Mouse (Mus musculus) embryonic fibroblast, embryonic 13.5 days (primary cell): Measurements from ENCODE around the gene Zer1. TPM values are rescaled to one million over a fixed set of nuclear protein-coding genes. Genes with fewer than 3 reads are reported as not detected.
"Not testable (repeated sequence)": the region's sequence is repeated elsewhere in the genome, so short reads cannot be mapped to it uniquely, and the experiment has no call there.

Source experiments
- H3K27ac ChIP-seq: 2 replicates; pipeline ENCODE4 v1.5.1; 2012; ENCODE audit warnings: low read length, control low read depth, inconsistent platforms; ENCODE audit not compliant: insufficient read depth
- H3K4me1 ChIP-seq: 2 replicates; pipeline ENCODE4 v1.6.1; 2011; ENCODE audit warnings: low read length; ENCODE audit not compliant: control insufficient read depth, insufficient read depth
- H3K4me3 ChIP-seq: 2 replicates; pipeline ENCODE4 v1.5.1; 2011; ENCODE audit warnings: mild to moderate bottlenecking, control low read depth, low read length; ENCODE audit not compliant: insufficient read depth
- CTCF ChIP-seq: IDR thresholded peaks from 2 replicates; pipeline ENCODE4 v1.5.1; 2011; ENCODE audit warnings: mild to moderate bottlenecking, control low read depth, low read length, moderate library complexity, borderline replicate concordance; ENCODE audit not compliant: insufficient read depth
- POLR2A ChIP-seq: IDR thresholded peaks from 2 replicates; pipeline ENCODE4 v1.6.1; 2011; ENCODE audit warnings: low read depth, mild to moderate bottlenecking, control low read depth, low read length, moderate library complexity
- polyA plus RNA-seq: library from polyadenylated mRNA; stranded (reverse); fragments of >200 nt; gene quantifications from 2 replicates; pipeline ENCODE4 v1.2.4, GENCODE M21; 2011; ENCODE audit warnings: low read depth; ENCODE audit not compliant: missing spikeins, insufficient read length

The Zer1 gene
- polyA plus RNA-seq, 1 experiment = 21.4 TPM

DNA sequence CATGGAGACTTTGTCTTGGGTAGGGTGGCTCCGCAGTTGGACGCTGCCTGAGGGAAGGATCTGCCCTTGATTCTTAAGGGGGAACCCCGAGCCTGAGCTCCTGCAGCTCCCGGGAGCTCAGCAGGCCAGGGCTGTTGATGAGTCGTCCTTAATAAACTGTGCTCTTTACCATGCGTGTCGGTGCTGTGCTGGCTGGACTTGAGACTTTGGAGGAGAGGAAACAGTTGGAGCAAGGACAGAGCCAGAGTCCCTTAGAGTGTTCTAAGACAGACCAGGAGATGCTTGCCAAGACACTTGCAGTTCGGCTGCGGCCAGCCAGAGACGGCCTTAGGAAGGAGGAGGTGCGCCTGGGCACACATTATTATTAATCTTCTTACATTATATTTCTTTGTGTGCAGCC, 27.5 kb upstream of the Zer1 start:
- TF ChIP-seq CTCF (no peak), POLR2A (no peak)
- Histone ChIP-seq H3K4me1 (no peaks in the 10 kb centered on the region), H3K4me3 (no peak overlapping the region), H3K27ac (no peak overlapping the region)

GRCm38 (mm10) chr2:30147466-30147865, 23.1 kb upstream of the Zer1 start:
- H3K27ac ChIP-seq = no peak overlapping the region
- H3K4me1 ChIP-seq = no peaks in the 10 kb centered on the region
- no peak for TF ChIP-seq POLR2A
- no peak for TF ChIP-seq CTCF
- no peak overlapping the region for H3K4me3 ChIP-seq

DNA sequence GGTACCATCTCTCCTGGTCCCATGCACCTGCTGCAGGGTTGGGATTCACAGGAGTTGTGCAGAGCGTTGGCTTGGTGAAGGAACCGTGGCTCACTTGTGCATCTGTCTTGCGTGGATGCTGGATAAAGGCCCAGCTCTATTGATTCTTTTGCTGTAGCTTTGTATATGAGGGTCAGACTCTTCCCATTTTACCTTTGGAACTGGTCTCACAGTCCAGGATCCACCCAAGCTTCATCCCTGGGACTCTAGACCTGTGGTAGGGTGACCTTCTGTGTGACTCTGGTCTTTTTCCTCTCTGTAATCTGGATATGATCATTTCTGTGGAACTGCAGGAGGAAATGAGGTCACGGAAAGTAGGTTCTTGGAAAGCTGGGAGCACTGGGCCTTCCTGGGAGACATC, 20.1 kb upstream of the Zer1 start:
- H3K4me3 ChIP-seq = no peak overlapping the region
- TF ChIP-seq CTCF = no peak
- TF ChIP-seq POLR2A = no peak

DNA sequence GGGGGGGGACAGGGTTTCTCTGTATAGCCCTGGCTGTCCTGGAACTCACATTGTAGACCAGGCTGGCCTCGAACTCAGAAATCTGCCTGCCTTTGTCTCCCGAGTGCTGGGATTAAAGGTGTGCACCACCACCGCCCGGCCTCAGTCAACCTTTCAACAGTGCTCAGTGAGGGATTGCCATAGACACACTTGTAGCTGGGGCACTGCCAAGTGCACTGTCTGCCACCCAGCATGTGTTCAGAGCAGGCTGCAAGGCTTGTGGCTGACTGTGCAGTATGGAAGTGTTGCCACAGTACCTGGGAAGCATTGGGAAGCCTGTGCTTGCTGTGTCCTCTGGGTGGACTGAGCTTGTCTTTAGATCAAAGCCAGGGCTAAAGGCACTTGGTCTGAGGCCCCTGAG, 15.6 kb upstream of the Zer1 start:
- not testable (repeated sequence) for H3K27ac ChIP-seq, H3K4me1 ChIP-seq, H3K4me3 ChIP-seq

More for the DNA sequence above, 20.1 kb upstream of the Zer1 start:
- no peaks in the 10 kb centered on the region for H3K4me1 ChIP-seq
- H3K27ac ChIP-seq = no peak overlapping the region

DNA sequence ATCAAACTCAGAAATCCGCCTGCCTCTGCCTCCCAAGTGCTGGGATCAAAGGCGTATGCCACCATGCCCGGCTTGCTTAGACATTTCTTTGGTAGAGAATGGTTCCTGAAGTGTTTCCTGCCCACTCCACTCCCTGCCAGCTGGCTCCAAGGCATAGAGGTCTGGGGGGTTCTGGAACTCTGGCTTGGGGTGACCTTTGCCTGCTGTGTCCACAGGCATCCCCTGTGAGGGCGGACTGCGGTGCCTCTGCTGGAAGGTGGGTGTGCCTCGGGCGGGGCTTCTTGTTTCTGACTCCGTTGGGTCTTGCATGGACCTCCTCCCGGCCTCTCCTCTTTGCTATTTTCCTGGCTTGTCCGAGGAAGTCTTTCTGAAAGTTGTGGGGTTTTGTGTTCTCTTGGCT, 12.1 kb upstream of the Zer1 start:
- Histone ChIP-seq H3K4me1 (peaks cover 2% of the 10 kb centered on the region; the same call in 1 of the 2 replicates), H3K27ac (no peak overlapping the region), H3K4me3 (no peak overlapping the region)
- TF ChIP-seq CTCF (no peak), POLR2A (no peak)

GRCm38 (mm10) chr2:30134928-30135620, 10.7 kb upstream of the Zer1 start:
- peaks cover 2% of the 10 kb centered on the region; the same call in 1 of the 2 replicates for H3K4me1 ChIP-seq
- no peak overlapping the region for H3K27ac ChIP-seq
- TF ChIP-seq CTCF = no peak
- no peak for TF ChIP-seq POLR2A
- H3K4me3 ChIP-seq = peak overlapping the region; percentile 87

DNA sequence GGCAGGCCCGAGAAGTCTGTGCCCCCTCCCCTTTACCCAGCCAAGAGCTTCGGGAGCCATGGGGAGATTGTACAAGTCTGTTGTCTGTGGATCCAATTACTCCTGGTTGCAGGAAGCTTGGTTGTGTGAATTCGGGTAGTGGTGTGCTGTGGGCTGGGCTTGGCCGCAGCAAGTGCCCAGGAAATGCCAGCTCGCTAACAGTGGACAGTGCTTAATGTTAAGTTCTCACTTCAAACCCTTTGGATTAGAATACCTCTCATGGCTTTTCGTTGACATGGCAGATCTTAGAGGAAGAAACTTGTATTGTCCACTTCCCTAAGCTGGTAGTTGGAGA, 10.0 kb upstream of the Zer1 start:
- Histone ChIP-seq H3K27ac (no peak overlapping the region), H3K4me3 (peak overlapping the region; percentile 87), H3K4me1 (peaks cover 2% of the 10 kb centered on the region; the same call in 1 of the 2 replicates)
- TF ChIP-seq POLR2A (no peak), CTCF (no peak)

- H3K4me1 ChIP-seq = peaks cover 2% of the 10 kb centered on the region; the same call in 1 of the 2 replicates
- H3K27ac ChIP-seq = peak within 1 kb of the TSS; percentile 69
- peak; percentile 99 for TF ChIP-seq POLR2A
- no peak for TF ChIP-seq CTCF
- H3K4me3 ChIP-seq = peak within 1 kb of the TSS; percentile 87
Observed at GRCm38 (mm10) chr2:30133613-30134377, 9.4 kb upstream of the Zer1 start, which contains the start of gene Tbc1d13. Gene Tbc1d13, plus strand, starts transcription at chr2:30133746.

GRCm38 (mm10) chr2:30132801-30133612, 8.6 kb upstream of the Zer1 start:
- Histone ChIP-seq H3K27ac (peak overlapping the region; percentile 69), H3K4me3 (peak overlapping the region; percentile 87), H3K4me1 (peaks cover 2% of the 10 kb centered on the region; the same call in 1 of the 2 replicates)
- TF ChIP-seq CTCF (no peak), POLR2A (no peak)

- H3K27ac ChIP-seq, H3K4me1 ChIP-seq, H3K4me3 ChIP-seq: not testable (repeated sequence)
Observed at GRCm38 (mm10) chr2:30131240-30131639, 6.9 kb upstream of the Zer1 start.
